Mouse (Mus musculus): ENCODE results near the gene Plekha6. TPM values are rescaled to one million over a fixed set of nuclear protein-coding genes. Genes with fewer than 3 reads are reported as not detected.

Gene Plekha6
- polyA plus RNA-seq, 1 experiment, result 0.57 TPM

DNA sequence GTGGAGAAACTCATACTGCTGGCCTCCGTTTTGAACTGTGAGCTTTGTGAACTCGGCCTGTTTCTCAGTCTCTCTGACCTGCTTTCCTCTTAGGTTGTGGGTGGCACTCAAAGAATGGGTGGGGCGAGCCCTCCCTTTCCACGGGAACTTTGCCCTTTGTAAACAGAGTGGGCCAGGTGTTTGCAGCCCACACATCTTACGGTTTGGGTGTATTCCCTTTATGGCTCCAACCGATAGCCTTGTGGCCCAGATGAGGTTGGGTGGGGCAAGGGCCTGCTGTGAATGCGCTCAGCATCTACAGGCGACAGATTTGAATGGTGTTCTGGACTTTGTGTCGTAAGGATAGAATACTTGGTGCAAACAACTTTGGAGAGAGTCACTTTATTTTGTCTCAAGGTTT is 26.5 kb downstream of the Plekha6 start:
- H3K36me3 ChIP-seq (replicated peaks; ENCODE audit: low read length), result no peaks in the 10 kb centered on the region
- no peak overlapping the region for H3K4me3 ChIP-seq (replicated peaks)
- TF ChIP-seq GATA1 (IDR thresholded peaks at IDR 0.05; ENCODE audit: borderline replicate concordance, low read length) (no peak), FLI1 (IDR thresholded peaks at IDR 0.05; ENCODE audit: low read length) (no peak)
- peaks cover 22% of the 10 kb centered on the region for H3K9me3 ChIP-seq
- no peaks in the 10 kb centered on the region for H3K4me1 ChIP-seq
- H3K27me3 ChIP-seq (replicated peaks), result peaks cover 47% of the 10 kb centered on the region

- TF ChIP-seq GATA1 (IDR thresholded peaks at IDR 0.05; ENCODE audit: borderline replicate concordance, low read length) (no peak), FLI1 (IDR thresholded peaks at IDR 0.05; ENCODE audit: low read length) (no peak)
- Histone ChIP-seq H3K36me3 (replicated peaks; ENCODE audit: low read length) (no peaks in the 10 kb centered on the region), H3K27me3 (replicated peaks) (peaks cover 60% of the 10 kb centered on the region), H3K9me3 (no peaks in the 10 kb centered on the region), H3K4me1 (no peaks in the 10 kb centered on the region; the same call in 1 of the 2 replicates), H3K4me3 (replicated peaks) (no peak overlapping the region)
Measured at GRCm38 (mm10) chr1:133196181-133196580, 32.2 kb downstream of the Plekha6 start.

DNA sequence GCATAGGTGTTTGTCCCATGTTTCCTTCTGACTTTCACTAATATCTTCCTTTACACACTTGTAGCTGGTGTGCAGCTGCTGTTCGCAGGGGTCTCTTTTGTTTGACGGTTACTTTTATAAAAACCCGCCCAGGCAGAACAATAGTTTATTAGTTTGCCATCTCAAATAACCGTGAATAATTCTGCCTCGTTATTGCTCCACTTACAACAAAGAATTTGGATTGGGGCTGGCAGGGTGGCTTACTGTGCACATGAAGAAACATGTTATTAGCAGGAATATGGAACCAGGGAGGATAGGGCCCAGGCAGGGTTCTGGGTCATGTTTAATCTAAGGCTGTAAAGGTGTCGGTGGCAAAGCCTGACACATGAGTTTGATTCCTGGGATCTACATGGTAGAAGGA is 33.3 kb downstream of the Plekha6 start:
- Histone ChIP-seq H3K4me1 (peaks cover 3% of the 10 kb centered on the region), H3K4me3 (replicated peaks) (no peak overlapping the region), H3K9me3 (peaks cover 2% of the 10 kb centered on the region; the same call in 1 of the 2 replicates), H3K36me3 (replicated peaks; ENCODE audit: low read length) (no peaks in the 10 kb centered on the region), H3K27me3 (replicated peaks) (peaks cover 63% of the 10 kb centered on the region)
- no peak for TF ChIP-seq FLI1 (IDR thresholded peaks at IDR 0.05; ENCODE audit: low read length)
- no peak for TF ChIP-seq GATA1 (IDR thresholded peaks at IDR 0.05; ENCODE audit: borderline replicate concordance, low read length)

DNA sequence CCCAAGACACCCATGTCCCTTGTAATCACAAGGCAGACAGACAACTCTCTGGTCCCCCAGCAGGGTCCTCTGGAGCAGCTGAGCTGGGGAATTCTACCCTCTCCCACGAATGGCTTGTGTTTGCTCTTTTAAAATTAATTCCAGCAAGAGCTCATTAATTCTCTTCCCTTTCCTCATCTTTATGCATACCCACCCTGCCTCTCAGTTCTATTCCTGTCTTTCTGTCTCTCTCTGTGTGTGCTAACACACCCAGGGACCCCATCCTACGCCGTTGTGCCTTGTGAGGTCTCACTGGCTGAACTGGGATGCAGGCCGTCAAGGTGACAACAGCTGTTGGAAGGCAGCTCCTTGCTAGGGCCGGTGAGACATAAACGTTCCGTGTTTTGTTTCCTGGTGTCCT is 35.7 kb downstream of the Plekha6 start:
- Histone ChIP-seq H3K9me3 (peaks cover 3% of the 10 kb centered on the region; the same call in 1 of the 2 replicates), H3K27me3 (replicated peaks) (peaks cover 56% of the 10 kb centered on the region), H3K36me3 (replicated peaks; ENCODE audit: low read length) (no peaks in the 10 kb centered on the region), H3K4me1 (peaks cover 3% of the 10 kb centered on the region), H3K4me3 (replicated peaks) (no peak overlapping the region)
- TF ChIP-seq GATA1 (IDR thresholded peaks at IDR 0.05; ENCODE audit: borderline replicate concordance, low read length), result no peak
- no peak for TF ChIP-seq FLI1 (IDR thresholded peaks at IDR 0.05; ENCODE audit: low read length)

GRCm38 (mm10) chr1:133201499-133201898 is 37.5 kb downstream of the Plekha6 start:
- H3K27me3 ChIP-seq (replicated peaks), result peaks cover 55% of the 10 kb centered on the region
- H3K36me3 ChIP-seq (replicated peaks; ENCODE audit: low read length), result no peaks in the 10 kb centered on the region
- no peak overlapping the region for H3K4me3 ChIP-seq (replicated peaks)
- peaks cover 3% of the 10 kb centered on the region for H3K4me1 ChIP-seq
- H3K9me3 ChIP-seq, result peaks cover 3% of the 10 kb centered on the region; the same call in 1 of the 2 replicates
- TF ChIP-seq FLI1 (IDR thresholded peaks at IDR 0.05; ENCODE audit: low read length) (no peak), GATA1 (IDR thresholded peaks at IDR 0.05; ENCODE audit: borderline replicate concordance, low read length) (no peak)

DNA sequence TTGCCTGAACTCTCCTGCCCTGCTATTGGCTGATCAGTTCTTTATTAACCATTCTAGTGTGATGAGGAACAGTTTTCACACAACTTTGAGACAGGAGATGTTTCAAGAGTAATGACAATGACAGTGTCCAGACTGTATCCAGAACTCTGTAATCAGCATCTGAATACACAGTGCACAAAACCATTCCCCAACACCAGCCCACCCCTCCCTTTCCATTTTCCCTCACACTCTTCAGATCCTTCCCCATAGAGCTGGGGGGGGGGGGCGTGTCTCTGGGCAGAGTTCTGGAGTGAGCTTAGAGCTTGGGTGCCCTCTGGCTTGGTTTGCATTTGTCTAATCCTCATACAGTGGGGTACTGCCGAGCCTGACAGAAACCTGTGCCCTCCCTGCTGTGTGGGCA is 39.7 kb downstream of the Plekha6 start:
- Histone ChIP-seq H3K9me3 (peaks cover 3% of the 10 kb centered on the region; the same call in 1 of the 2 replicates), H3K4me1 (peaks cover 3% of the 10 kb centered on the region), H3K36me3 (replicated peaks; ENCODE audit: low read length) (no peaks in the 10 kb centered on the region), H3K27me3 (replicated peaks) (peaks cover 50% of the 10 kb centered on the region), H3K4me3 (replicated peaks) (no peak overlapping the region)
- no peak for TF ChIP-seq FLI1 (IDR thresholded peaks at IDR 0.05; ENCODE audit: low read length)
- TF ChIP-seq GATA1 (IDR thresholded peaks at IDR 0.05; ENCODE audit: borderline replicate concordance, low read length), result no peak

DNA sequence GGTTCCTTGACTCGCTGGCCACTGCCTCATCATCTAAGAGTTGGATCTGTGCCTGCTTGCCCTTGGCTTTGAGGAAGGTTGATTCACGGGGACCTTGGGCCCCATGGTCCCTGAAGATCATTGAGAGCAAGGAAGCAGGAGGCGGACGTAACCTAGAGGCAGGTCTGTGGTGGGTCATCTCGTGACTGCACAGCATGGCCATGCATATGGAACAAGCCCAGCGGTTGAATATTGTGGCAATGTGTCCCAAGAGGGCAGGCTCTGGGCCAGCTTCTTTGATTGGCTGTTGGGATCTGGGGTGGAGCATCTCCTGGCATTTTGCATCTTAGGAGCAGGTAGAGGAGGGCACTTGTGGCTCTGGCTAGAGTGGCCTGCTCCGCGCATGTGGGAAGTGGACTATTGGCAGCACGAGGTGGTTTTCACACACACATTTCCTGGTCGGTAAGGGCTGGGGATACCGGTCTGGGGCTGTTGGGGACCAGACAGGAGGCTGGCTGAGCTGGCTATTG is 40.4 kb downstream of the Plekha6 start:
- Histone ChIP-seq H3K27me3 (replicated peaks) (peaks cover 48% of the 10 kb centered on the region), H3K9me3 (peaks cover 3% of the 10 kb centered on the region; the same call in 1 of the 2 replicates), H3K4me1 (peaks cover 3% of the 10 kb centered on the region), H3K36me3 (replicated peaks; ENCODE audit: low read length) (no peaks in the 10 kb centered on the region), H3K4me3 (replicated peaks) (no peak overlapping the region)
- TF ChIP-seq GATA1 (IDR thresholded peaks at IDR 0.05; ENCODE audit: borderline replicate concordance, low read length) (no peak), FLI1 (IDR thresholded peaks at IDR 0.05; ENCODE audit: low read length) (no peak)

DNA sequence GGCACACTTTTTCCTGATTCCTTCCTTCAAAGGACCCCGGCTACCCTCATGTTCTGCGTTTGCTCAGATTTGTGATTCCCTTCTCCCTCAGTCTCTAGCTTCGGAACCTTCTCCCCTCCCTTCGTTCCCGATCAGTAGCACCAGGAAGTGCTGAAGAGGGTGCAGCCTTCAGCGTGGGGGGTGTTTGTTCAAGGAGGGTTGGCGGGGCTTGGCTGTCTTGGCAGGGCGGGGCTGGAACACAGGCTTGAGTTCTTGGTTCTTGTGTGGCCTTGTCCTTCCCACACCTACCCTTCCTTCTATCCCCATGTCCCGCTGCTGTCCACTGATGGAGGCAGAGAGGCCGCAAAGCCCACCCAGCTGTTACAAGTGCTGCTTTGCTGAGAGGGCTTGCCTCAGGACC is 41.0 kb downstream of the Plekha6 start:
- peaks cover 3% of the 10 kb centered on the region; the same call in 1 of the 2 replicates for H3K9me3 ChIP-seq
- peaks cover 47% of the 10 kb centered on the region for H3K27me3 ChIP-seq (replicated peaks)
- H3K4me1 ChIP-seq, result peaks cover 3% of the 10 kb centered on the region
- H3K4me3 ChIP-seq (replicated peaks), result no peak overlapping the region
- H3K36me3 ChIP-seq (replicated peaks; ENCODE audit: low read length), result no peaks in the 10 kb centered on the region
- no peak for TF ChIP-seq GATA1 (IDR thresholded peaks at IDR 0.05; ENCODE audit: borderline replicate concordance, low read length)
- no peak for TF ChIP-seq FLI1 (IDR thresholded peaks at IDR 0.05; ENCODE audit: low read length)

DNA sequence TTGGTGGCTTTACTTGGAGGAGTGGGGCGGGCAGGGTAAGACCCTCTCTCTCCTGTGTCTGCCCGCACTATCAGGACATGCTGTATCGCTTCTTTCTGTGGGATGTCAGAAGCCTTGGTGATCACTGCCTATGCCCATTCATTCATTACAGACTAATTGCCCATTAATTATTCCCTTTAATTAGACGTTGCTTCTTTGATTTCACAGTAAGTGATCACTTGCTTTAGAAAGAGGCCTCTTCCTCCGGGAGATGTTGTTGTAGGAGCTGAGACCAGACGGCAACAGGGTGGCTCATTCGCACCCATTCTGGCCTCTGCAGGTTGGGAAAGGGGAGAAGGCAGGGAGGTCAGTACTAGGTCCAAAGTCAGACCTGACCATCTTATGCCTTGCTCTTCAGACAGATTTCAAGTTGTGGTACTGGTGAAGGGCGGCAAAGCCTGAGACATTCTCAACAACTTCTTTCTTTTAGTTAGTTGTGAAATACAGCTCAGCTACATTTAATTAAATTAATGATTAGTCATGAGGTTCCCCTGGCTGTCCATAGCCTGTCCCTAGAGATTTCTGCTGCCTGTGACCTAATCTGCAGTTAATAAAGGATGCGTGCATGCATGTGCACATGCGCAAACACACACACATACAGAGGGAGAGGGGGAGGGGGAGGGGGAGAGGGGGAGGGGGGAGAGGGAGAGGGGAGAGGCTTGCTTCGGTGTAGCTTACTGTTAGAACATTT is 44.2 kb downstream of the Plekha6 start:
- no peak for TF ChIP-seq FLI1 (IDR thresholded peaks at IDR 0.05; ENCODE audit: low read length)
- no peak for TF ChIP-seq GATA1 (IDR thresholded peaks at IDR 0.05; ENCODE audit: borderline replicate concordance, low read length)
- no peaks in the 10 kb centered on the region for H3K36me3 ChIP-seq (replicated peaks; ENCODE audit: low read length)
- peaks cover 52% of the 10 kb centered on the region for H3K27me3 ChIP-seq (replicated peaks)
- H3K4me1 ChIP-seq, result no peaks in the 10 kb centered on the region; the same call in 1 of the 2 replicates
- H3K4me3 ChIP-seq (replicated peaks), result no peak overlapping the region
- no peaks in the 10 kb centered on the region for H3K9me3 ChIP-seq

DNA sequence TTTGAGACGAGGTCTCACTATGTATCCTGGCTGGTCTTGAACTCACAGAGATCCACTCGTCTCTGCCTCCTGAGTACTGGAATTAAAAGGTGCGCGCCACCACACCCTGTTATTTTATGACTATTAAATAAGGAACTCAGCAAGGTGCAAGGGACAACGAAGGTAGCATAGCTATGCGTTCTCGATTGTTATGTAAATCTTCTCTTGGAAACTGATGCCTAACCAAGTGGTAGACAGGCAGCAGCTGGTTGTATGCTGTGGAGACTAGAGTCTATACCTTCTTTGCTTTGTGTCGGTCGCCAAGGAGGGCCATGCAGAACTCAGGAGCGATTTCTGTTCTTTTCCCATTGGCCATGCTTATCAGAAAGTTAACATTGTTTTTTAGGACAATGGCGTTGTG is 45.0 kb downstream of the Plekha6 start:
- no peaks in the 10 kb centered on the region for H3K9me3 ChIP-seq
- H3K4me3 ChIP-seq (replicated peaks), result no peak overlapping the region
- H3K36me3 ChIP-seq (replicated peaks; ENCODE audit: low read length), result no peaks in the 10 kb centered on the region
- H3K27me3 ChIP-seq (replicated peaks), result peaks cover 52% of the 10 kb centered on the region
- no peaks in the 10 kb centered on the region; the same call in 1 of the 2 replicates for H3K4me1 ChIP-seq
- no peak for TF ChIP-seq FLI1 (IDR thresholded peaks at IDR 0.05; ENCODE audit: low read length)
- no peak for TF ChIP-seq GATA1 (IDR thresholded peaks at IDR 0.05; ENCODE audit: borderline replicate concordance, low read length)
